Mouse (Mus musculus) liver, adult 2 months (tissue): ENCODE data around the gene Myo1f. TPM values are rescaled to one million over a fixed set of nuclear protein-coding genes. Genes with fewer than 3 reads are reported as not detected.

Source experiments
- DNase-seq: peaks from one replicate; pipeline ENCODE4 v3.0.0-alpha.2; 2011; ENCODE audit warnings: low read depth, low spot score; ENCODE audit errors: extremely low read depth
- H3K27ac ChIP-seq: fragments of 200-500 bp; replicated peaks from 2 replicates; pipeline ENCODE4 v1.5.1; 2012; ENCODE audit warnings: low read depth, mild to moderate bottlenecking, control low read depth, inconsistent platforms, low read length; ENCODE audit not compliant: insufficient read depth
- H3K27me3 ChIP-seq: fragments of 200-500 bp; 2 replicates; pipeline ENCODE4 v1.6.1; 2012; ENCODE audit warnings: mild to moderate bottlenecking, moderate library complexity, low read length, inconsistent platforms; ENCODE audit not compliant: control insufficient read depth, insufficient read depth
- H3K36me3 ChIP-seq: fragments of 200-500 bp; 2 replicates; pipeline ENCODE4 v1.6.1; 2012; ENCODE audit warnings: low read length, inconsistent platforms; ENCODE audit not compliant: control insufficient read depth, insufficient read depth
- H3K4me1 ChIP-seq: fragments of 200-500 bp; 2 replicates; pipeline ENCODE4 v1.6.1; 2011; ENCODE audit warnings: low read length; ENCODE audit not compliant: control insufficient read depth, insufficient read depth
- H3K4me3 ChIP-seq: fragments of 200-500 bp; 2 replicates; pipeline ENCODE4 v1.5.1; 2011; ENCODE audit warnings: low read depth, mild to moderate bottlenecking, control low read depth, low read length, moderate library complexity; ENCODE audit not compliant: insufficient read depth
- H3K79me2 ChIP-seq: fragments of 200-500 bp; 2 replicates; pipeline ENCODE4 v1.6.1; 2012; ENCODE audit warnings: inconsistent platforms, mild to moderate bottlenecking, low read length, moderate library complexity; ENCODE audit not compliant: control insufficient read depth, insufficient read depth
- H3K9ac ChIP-seq: fragments of 200-500 bp; 2 replicates; pipeline ENCODE4 v1.6.1; 2012; ENCODE audit warnings: low read depth, mild to moderate bottlenecking, control low read depth, inconsistent platforms, low read length
- CTCF ChIP-seq: fragments of 200-500 bp; IDR thresholded peaks from 2 replicates; pipeline ENCODE4 v1.5.1; 2011; ENCODE audit warnings: low read depth, low read length, control low read depth
- POLR2A ChIP-seq: fragments of 200-500 bp; IDR thresholded peaks from 2 replicates; pipeline ENCODE4 v1.6.1; 2011; ENCODE audit warnings: low read length, control low read depth; ENCODE audit not compliant: insufficient read depth; ENCODE audit errors: extremely low read depth
- WGBS: fragments of 180-500 bp; shearing (Covaris S2); methylation state at CpG from one replicate; pipeline ENCODE4 v1.1.7; 2018; 5-methylcytosine and 5-hydroxymethylcytosine counted together
- polyA plus RNA-seq: library from polyadenylated mRNA; depleted of rRNA; stranded (reverse); fragments of >200 nt; gene quantifications from 2 replicates; pipeline ENCODE4 v1.2.3, GENCODE M21; 2012
- total RNA-seq: library from RNA; depleted of rRNA; stranded (reverse); fragments of >200 nt; gene quantifications from 2 replicates; pipeline ENCODE4 v1.2.3, GENCODE M21; 2014

The Myo1f gene
- total and polyA plus RNA-seq, 2 experiments = 1.4 to 2.9 TPM

DNA sequence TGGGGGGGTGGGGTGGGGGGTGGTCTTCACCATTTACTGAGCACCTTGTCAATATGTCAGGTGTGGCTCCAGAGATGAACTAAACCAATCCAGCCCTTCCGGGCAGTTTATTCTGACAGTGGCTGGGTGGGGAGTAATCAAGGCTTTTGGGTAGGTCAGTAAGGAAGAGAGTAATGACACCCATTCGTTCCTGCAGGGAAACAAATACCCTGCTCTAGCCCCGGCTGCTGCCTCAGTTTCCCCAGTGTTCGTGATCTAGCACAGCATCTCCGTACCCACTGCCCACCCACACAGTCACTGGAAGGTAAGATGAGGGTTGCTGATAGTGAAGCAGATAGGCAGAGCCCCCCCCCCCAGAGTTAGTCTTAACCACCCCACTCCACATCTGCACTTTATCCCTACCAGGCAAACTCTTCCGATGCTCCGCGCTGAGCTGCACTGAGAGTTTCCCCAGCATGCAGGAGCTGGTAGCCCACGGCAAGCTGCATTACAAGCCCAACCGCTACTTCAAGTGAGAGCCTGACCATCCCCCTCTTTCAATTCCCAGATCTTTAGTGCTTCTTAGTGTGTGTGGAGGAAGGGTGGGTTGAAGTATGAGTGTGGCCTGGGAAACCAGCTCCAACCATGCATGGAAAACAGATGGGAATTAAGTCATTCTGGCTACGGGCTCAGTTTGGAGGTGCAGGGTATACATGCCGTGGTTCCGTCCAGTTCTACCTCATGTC is 74.8 kb downstream of the Myo1f start:
- H3K4me1 ChIP-seq = peaks cover 6% of the 10 kb centered on the region; the same call in 1 of the 2 replicates
- DNase-seq = no peak
- H3K27ac ChIP-seq = no peak overlapping the region
- 95% methylated on average over 13 of the region's 13 CpGs for WGBS
- no peak overlapping the region for H3K9ac ChIP-seq
- no peak overlapping the region for H3K4me3 ChIP-seq
- no peak for TF ChIP-seq CTCF
- no peak for TF ChIP-seq POLR2A
- no peaks in the 10 kb centered on the region for H3K79me2 ChIP-seq
- H3K27me3 ChIP-seq = no peaks in the 10 kb centered on the region
- H3K36me3 ChIP-seq = no peaks in the 10 kb centered on the region

DNA sequence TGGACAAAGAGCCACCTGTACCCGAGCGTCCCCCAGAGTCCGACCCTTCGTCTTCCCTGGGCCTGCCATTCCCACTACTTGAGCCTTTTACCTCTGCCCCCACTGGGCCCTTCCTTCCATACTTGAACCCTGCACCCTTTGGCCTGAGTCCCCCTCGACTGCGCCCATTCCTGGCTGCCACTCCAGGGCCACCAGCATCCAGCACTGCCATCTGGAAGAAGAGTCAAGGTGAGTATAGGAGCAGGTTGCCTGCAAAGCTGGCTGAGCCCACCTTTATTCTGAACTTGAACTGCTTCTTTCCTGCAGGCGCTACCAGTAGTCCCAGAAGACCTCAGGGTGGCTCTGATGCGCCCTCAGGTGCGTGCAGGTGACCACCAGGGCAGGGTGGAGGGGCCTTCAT is 75.7 kb downstream of the Myo1f start:
- no peaks in the 10 kb centered on the region for H3K36me3 ChIP-seq
- no peak for DNase-seq
- H3K79me2 ChIP-seq = no peaks in the 10 kb centered on the region
- no peaks in the 10 kb centered on the region for H3K27me3 ChIP-seq
- WGBS = 97% methylated on average over 9 of the region's 9 CpGs
- no peak overlapping the region for H3K27ac ChIP-seq
- TF ChIP-seq CTCF (no peak), POLR2A (no peak)
- H3K4me3 ChIP-seq = no peak overlapping the region
- peaks cover 6% of the 10 kb centered on the region; the same call in 1 of the 2 replicates for H3K4me1 ChIP-seq
- H3K9ac ChIP-seq = no peak overlapping the region

DNA sequence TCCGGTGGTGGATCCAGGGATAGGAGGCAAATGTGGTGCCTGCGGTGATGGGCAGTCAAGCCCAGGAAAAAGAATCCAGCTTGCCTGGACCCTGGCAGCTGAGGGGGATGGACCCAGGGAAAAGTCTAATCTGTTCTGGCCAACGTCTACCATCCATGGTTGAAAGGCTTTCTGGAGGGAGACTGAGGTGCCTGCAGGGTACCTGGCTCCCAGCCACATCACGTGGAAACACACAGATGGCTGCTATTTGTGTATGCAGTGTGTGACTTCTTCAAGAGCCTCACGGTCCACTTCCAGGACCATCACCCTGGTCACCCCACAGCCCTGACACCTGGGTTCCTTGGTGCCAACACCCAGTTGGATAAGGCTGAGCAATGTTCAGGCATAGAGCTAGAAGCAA is 76.3 kb downstream of the Myo1f start:
- no peaks in the 10 kb centered on the region for H3K79me2 ChIP-seq
- no peak overlapping the region for H3K9ac ChIP-seq
- peaks cover 6% of the 10 kb centered on the region; the same call in 1 of the 2 replicates for H3K4me1 ChIP-seq
- no peak overlapping the region for H3K27ac ChIP-seq
- H3K36me3 ChIP-seq = no peaks in the 10 kb centered on the region
- TF ChIP-seq POLR2A = no peak
- no peak for TF ChIP-seq CTCF
- H3K4me3 ChIP-seq = no peak overlapping the region
- H3K27me3 ChIP-seq = no peaks in the 10 kb centered on the region
- WGBS = 94% methylated on average over 5 of the region's 5 CpGs
- no peak for DNase-seq

DNA sequence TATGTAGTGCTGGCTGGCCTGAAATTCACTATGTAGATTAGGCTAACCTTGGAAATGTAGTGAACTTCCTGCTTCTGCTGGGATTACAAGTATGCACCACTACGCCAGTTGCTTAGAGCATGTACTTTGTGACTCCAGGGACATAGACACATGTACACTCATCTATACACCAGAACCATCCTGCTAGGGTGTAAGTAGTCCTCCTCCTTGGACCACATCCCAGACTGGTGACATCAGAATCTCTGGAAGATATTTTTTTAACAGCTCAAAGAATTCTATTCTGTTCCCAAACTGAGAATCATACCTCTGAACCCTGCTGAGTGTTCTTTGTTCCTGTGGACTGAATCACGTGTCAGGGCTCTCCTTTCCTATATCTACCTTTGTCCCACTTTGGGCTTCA is 81.5 kb downstream of the Myo1f start:
- Histone ChIP-seq H3K9ac (no peak overlapping the region), H3K27me3 (no peaks in the 10 kb centered on the region), H3K27ac (no peak overlapping the region), H3K4me3 (no peak overlapping the region), H3K4me1 (no peaks in the 10 kb centered on the region), H3K36me3 (no peaks in the 10 kb centered on the region; the same call in 1 of the 2 replicates), H3K79me2 (no peaks in the 10 kb centered on the region)
- WGBS = 81% methylated on average over 2 of the region's 2 CpGs
- no peak for DNase-seq
- TF ChIP-seq POLR2A = no peak
- TF ChIP-seq CTCF = no peak

DNA sequence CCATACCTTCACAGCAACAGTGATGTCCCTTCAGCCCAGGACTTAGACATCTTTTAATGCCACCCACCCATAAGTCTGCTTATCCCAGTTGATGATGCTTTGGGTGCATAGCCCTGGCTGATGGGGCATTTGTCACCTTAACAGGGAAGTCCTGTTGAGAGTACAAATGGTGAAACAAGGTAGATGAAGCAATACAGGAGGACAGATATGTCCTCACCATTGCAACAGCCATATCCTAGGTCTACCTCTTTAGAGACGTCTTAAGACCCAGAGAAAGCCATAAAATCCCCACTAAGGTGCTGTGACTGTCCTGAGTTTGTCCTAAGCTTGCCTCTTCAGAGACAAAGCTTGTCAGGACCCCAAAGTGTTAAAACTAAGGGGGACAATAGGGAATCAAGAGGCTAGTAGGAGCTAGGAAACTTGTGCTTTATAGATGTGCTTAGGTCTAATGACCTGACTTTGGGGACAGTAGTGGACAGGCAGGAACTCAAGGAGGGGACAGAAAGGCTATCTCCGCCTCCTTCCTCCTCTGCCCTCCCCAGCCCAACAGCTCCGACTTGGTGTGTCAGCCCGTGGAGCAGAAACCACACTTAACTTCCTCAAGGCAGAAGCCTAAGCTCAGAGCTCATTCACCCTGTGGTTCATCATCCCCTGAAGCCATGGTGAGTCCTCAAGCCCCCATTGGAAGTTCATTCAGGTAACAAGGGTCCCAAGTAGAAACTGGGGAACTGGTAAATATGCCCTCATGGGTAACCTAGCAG is 82.2 kb downstream of the Myo1f start, which contains the start of gene Pram1:
TSS of gene Pram1 (plus strand) at position 541 of the 761 bp plus-strand sequence.
- H3K9ac ChIP-seq = no peak within 1 kb of the TSS
- peak; percentile 19 for DNase-seq
- no peaks in the 10 kb centered on the region for H3K27me3 ChIP-seq
- H3K79me2 ChIP-seq = no peaks in the 10 kb centered on the region
- TF ChIP-seq POLR2A (no peak), CTCF (no peak)
- 76% methylated on average over 4 of the region's 4 CpGs for WGBS
- H3K27ac ChIP-seq = no peak within 1 kb of the TSS
- H3K36me3 ChIP-seq = no peaks in the 10 kb centered on the region; the same call in 1 of the 2 replicates
- no peak within 1 kb of the TSS for H3K4me3 ChIP-seq
- H3K4me1 ChIP-seq = no peaks in the 10 kb centered on the region
